Mouse (Mus musculus): Measurements from ENCODE around the gene Omt2a.
A peak's percentile ranks its signal among the peaks of the same experiment; 100 is the strongest.
"Not testable (repeated sequence)": the region's sequence is repeated elsewhere in the genome, so short reads cannot be mapped to it uniquely, and the experiment has no call there.

The Omt2a gene

GRCm38 (mm10) chr9:78314696-78315095 is at the start of gene Omt2a:
Gene Omt2a (minus strand): TSS chr9:78314796.
- no peak for DNase-seq

DNA sequence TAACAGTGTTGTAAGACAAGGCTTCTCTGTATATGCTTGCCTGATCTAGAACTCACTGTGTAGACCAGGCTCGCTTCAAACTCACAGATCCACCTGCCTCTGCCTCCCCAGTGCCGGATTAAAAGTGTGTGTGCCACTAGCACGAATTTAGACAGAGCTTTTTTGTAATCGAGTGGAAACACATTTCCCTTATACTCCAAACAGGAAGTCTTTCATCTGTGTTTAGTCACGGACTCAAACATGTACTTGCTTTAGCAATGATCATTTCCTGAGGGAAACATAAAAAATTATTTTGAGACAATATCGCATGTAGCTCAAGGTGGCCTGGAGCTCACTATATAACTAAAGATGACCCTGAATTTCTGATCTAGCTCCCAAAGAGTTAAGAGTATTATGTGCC is 48.8 kb upstream of the Omt2a start:
- DNase-seq: no peak

- DNase-seq: no peak
These were observed 45.9 kb upstream of the Omt2a start for GRCm38 (mm10) chr9:78360484-78360872.

GRCm38 (mm10) chr9:78359750-78360483 is 45.3 kb upstream of the Omt2a start:
- DNase-seq: no peak

GRCm38 (mm10) chr9:78358053-78358452 is 43.5 kb upstream of the Omt2a start:
- DNase-seq: peak; percentile 17

DNA sequence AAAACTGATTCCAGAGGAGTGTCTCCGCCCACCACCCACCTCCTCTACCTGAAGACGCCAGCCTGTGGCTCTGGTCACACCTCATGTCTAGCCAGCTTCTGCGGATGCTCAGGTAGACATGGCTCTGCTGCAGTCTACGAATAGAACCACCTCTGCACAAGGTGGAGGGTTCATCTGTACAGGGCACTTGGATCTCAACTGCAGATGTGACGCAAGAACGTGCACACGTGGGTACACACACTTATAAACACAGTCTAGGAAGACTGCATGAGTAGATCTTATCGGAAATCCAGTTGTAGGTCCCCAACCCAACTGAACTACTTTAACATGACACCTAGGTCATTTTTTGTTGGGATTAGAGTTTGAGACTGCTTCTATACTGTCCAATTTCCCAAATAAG is 41.0 kb upstream of the Omt2a start, which contains the start of gene Gsta2:
Gene Gsta2, minus strand, starts transcription at position 178 of the 400 bp plus-strand sequence.
- no peak for DNase-seq

DNA sequence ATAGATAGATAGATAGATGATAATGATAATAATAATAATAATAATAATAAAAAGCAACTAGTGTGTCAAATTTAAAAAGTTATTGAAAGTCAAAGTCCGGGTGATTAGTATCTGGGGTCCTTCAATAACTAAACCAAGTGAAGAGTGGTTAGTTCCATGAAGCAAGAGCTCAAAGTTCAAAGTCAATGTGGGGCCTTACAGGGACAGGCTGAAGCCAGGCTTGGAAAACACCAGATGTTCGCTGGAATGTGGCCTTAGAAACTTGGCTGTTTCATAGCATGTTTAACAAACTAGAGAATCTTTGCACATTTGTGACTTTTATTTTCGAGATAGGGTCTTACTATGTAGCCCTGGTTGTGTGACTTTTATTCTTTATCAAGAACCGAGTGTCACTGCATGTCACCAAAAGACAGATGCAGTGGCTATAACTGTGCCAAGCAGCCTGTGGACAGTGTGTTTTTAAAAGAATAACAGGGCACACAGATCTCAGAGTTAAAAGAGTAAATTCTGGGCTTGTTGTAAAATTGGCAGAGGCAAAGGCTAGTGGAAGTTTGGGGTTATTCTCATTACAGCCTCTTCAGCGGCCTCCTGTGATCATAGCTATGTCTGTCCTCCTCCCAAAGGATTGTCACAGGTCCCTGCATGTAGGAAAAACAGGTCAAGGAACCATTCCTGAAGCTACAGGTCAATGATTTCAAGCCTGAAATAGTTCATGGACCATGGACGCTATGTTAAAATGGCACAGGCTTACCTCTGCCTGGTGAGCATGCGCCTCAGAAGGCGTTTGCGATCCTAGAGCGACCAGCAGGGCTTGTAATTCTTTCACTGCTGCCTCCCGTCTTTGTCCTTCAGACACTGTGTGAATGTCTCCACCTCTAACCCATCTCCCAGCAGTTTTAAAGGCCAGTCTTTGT is 40.3 kb upstream of the Omt2a start:
- no peak for DNase-seq

DNA sequence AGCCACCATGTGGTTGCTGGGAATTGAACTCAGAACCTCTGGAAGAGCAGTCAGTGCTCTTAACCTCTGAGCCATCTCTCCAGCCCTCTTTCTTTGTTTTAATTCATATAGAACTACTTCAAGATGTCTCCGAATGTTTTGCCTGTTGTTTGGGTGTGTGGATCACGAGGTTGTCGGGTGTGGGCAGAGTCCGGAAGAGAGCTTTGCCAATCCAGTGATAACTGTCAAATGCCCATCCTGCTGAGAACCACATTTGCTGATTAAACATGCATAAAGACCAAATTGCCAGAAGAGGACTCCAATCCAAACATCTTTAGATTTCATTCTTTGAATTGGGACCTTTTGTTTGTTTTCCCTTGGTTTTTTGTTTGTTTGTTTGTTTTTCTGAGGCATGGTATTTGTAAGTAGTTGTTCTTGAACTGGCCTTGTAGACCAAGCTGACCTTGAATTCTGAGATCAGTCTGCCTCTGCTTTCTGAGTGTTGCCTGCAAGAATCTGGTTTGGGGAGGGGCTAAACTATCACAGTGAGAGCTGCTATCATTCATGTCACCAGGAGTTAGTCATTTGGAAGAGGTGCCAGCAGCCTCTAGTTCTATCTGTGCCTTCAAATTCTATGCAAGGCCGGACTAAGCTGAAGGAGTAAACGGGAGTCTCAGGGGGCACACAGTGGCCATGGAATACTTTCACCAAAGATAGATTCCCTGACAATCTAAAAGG is 37.1 kb upstream of the Omt2a start:
- DNase-seq: no peak

DNA sequence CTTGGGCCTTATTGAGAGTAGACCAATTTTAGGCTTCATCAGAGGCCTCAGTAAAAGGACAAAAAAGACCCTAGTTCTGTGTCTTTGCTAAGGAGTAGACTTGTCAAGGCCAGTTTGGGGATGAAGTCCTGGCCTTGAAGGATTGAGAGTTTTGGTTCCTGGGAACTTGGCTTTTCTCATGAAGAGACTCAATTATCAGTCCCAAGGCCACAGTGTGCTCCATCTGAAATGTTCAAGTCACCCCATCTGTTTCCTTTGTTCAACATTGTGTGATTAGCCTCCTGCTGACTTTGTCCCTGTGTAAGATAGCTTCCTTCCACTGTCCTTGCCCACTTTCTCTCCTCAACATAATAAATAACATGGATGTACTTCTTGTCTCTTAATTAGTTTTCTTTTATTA is 35.4 kb upstream of the Omt2a start:
- DNase-seq: not testable (repeated sequence)

GRCm38 (mm10) chr9:78349141-78349540 is 34.5 kb upstream of the Omt2a start:
- not testable (repeated sequence) for DNase-seq

DNA sequence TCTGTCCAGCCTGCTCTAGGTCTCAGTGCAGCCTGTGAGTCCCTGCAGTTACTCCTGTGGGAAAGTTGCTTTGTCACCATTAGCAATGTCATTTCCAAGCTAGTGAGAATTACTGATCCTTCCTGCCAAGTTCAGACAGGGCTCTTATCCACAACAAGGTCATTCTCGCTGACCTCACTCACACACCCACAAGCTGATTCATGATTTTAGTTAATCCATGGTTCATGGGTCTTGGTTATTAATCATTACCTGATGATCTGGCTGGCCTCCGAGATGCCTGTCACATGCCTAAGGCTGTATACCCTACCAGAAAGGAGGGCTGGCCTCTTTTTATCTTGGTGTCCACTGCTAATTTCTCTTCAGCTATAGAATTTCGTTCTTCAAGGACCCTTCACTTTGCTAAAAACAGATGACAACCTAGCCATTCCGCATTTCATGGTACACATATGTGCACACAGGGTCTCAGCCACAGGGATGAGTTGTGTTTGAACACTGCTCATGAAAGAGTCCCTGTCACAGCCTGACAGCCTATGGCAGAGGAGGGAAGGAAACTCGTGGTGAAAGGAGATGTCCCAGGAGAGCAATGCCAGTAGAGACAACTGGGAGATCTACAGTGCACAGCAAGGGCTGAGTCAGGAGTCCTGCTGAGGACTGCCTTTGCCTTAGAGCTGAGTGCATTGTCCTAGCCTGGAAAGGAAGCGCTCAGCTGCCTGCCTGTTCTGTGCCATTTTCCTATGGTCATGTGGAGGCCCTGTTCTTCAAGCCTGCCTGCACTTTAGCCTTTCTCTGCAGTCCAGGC is 33.8 kb upstream of the Omt2a start:
- DNase-seq: not testable (repeated sequence)

DNA sequence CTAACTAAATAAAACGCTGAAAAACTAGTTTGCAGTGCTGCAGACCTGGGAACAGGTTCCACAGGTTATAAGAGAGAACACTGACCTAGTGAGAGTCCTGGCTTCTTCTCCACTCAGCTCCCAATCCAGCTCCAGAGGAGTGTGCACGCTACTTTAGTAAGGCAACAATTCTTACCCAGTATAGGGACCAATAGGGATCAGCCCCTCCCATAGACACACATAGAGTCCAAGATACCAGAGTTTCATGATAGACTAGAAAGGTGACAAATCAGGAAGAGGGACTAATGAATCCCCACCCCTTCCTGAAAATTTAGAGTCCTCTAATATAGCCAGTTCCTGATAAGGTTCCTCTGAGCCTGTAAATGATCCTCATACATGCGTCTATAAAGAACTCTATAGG is 32.4 kb upstream of the Omt2a start:
- no peak for DNase-seq

DNA sequence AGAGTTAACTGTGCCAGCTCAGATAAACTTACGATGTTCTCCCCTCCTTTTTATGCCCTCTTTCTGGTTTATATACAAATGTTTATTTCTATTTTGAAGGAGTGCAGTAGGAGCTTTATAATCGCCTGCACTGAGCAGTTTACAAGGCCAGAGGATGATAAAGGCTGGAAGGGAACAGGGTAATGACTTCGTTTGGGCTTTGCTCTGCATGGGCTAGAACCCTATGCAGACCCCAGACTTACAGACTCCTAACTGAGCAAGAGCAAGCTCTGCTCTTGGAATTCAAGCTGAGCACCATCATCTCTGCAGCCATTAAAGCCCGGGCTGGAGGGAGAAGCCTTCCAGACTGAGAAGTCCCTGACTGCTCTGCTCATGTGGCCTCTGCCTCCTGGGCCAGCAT is 30.6 kb upstream of the Omt2a start:
- not testable (repeated sequence) for DNase-seq

GRCm38 (mm10) chr9:78343055-78343454 is 28.5 kb upstream of the Omt2a start:
- DNase-seq: not testable (repeated sequence)

DNA sequence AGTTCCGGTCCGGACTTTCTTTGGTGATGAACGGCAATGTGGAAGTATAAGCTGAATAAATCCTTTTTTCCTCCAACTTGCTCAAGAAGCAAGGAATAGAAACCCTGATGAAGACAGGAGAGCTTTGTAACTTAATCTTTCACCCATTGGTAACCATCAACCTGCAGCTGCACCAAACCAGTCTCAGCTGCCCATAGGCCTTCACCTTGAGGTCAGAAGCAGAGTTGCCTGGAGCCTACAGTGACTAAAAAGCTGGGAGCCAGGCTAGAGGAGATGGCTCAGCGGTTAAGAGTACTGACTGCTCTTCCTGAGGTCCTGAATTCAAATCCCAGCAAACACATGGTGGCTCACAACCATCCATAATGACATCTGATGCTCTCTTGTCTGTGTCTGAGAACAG is 27.9 kb upstream of the Omt2a start:
- not testable (repeated sequence) for DNase-seq

- peak; percentile 8 for DNase-seq
These were observed 25.7 kb upstream of the Omt2a start for GRCm38 (mm10) chr9:78340324-78340723.

- not testable (repeated sequence) for DNase-seq
These were observed 22.5 kb upstream of the Omt2a start for GRCm38 (mm10) chr9:78337050-78337449.

GRCm38 (mm10) chr9:78327289-78327688 is 12.7 kb upstream of the Omt2a start, which contains the start of gene Omt2b:
Gene Omt2b (plus strand): TSS chr9:78327589.
- DNase-seq: not testable (repeated sequence)

DNA sequence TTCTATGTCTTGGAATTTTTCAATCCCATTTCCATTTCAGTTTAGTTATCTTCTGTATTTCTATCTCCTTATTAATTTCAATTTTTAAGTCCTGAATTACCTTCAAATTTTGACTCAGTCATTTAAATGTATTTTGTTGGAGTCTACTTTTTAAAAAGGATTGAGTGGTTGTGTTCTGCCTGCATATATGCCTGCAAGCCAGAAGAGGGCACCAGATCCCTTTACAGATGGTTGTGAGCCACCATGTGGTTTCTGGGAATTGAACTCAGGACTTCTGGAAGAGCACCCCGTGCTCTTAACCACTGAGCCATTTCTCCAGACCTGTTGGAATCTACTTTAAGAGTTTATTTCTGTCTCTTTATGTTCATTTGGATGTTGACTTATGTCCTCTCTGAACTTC is 4.9 kb upstream of the Omt2a start:
- DNase-seq: no peak

DNA sequence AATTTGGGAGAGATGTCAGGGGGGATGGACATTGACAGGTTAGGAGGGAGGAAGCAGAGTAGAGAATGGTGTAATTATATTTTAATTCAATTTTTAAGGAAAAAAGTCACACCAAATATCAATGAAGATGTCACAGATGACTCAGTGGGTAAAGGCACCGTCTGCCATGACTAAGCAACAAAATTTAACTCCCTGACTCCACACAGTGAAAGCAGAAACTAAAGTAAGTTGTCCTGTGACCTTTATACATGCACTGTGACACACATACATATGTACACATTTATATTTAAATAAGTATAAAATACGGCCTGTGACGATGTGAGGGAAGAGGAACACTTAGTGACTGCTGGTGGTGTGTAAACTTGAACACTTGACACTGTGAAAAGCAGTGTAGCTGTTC is 6.5 kb downstream of the Omt2a start:
- DNase-seq: not testable (repeated sequence)

GRCm38 (mm10) chr9:78299143-78299542 is 15.5 kb downstream of the Omt2a start:
- not testable (repeated sequence) for DNase-seq

DNA sequence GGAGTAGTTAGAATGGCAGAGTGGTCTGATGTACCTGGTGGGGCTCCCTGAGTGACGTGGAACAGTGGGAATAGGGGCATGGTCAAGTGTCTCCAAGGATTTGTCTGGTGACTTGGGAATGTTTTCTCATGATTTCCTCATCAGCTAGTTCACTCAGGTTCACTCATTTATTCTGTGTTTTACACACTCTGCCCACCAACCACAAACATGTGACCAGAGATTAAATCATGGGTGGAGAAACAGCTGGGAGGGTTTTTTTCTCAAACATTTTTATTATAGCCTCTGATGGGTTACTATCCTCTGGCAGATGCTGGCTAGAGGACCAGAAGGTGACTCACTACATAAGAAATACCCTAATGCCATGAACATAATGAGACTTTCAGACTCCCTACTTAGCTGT is 16.4 kb downstream of the Omt2a start:
- DNase-seq: no peak

Data from cerebellum, adult 9-11 months (tissue).